Mouse (Mus musculus): Measurements from ENCODE around the gene Ino80b.

DNA sequence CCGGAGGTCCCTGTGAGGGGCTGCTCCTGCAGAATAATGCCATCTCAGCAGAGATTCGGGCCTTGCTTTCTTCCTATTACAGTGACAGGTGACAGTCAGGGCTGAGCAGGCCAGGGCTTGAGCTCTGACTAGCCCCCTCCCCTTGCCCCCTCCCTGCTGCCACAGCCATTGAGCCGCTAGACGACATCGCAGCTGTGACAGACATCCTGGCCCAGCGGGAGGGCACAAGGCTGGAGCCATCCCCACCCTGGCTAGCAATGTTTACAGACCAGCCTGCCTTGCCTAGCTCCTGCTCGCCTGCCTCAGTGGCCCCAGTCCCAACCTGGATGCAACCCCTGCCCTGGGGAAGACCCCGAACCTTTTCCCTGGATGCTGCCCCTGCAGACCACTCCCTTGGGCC lies 26.5 kb upstream of the Ino80b start:
- TF ChIP-seq ZC3H11A (IDR thresholded peaks at IDR 0.05; ENCODE audit: borderline replicate concordance, low read depth, low read length) (no peak), CHD2 (IDR thresholded peaks at IDR 0.05; ENCODE audit: low read depth, low read length) (no peak), HCFC1 (IDR thresholded peaks at IDR 0.05; ENCODE audit: borderline replicate concordance, insufficient read depth, low read length) (no peak)

Data from ES-E14 (cell line).